Mouse (Mus musculus) ES-E14 (cell line): ENCODE results near the gene Cdc7.

Experiments used
- CHD2 ChIP-seq: IDR thresholded peaks from 2 replicates; pipeline ENCODE4 v1.6.1; 2014; ENCODE audit warnings: mild to moderate bottlenecking, low read depth, low read length, inconsistent platforms
- HCFC1 ChIP-seq: IDR thresholded peaks from 2 replicates; pipeline ENCODE4 v1.6.1; 2012; ENCODE audit warnings: low read length, inconsistent platforms, borderline replicate concordance; ENCODE audit not compliant: insufficient read depth
- ZC3H11A ChIP-seq: IDR thresholded peaks from 2 replicates; pipeline ENCODE4 v1.6.1; 2012; ENCODE audit warnings: low read depth, mild to moderate bottlenecking, inconsistent platforms, low read length, borderline replicate concordance
- ZNF384 ChIP-seq: IDR thresholded peaks from 2 replicates; pipeline ENCODE4 v1.6.1; 2012; ENCODE audit warnings: low read depth, low read length, inconsistent platforms

- TF ChIP-seq CHD2 (no peak), HCFC1 (no peak), ZNF384 (no peak), ZC3H11A (no peak)
Measured at GRCm38 (mm10) chr5:107027616-107028015, 63.5 kb downstream of the Cdc7 start.
